Mouse (Mus musculus): ENCODE measurements around the gene Stoml1. TPM values are rescaled to one million over a fixed set of nuclear protein-coding genes. Genes with fewer than 3 reads are reported as not detected.

Stoml1 gene
- polyA plus RNA-seq, 1 experiment from 2014 or later = 144 TPM

DNA sequence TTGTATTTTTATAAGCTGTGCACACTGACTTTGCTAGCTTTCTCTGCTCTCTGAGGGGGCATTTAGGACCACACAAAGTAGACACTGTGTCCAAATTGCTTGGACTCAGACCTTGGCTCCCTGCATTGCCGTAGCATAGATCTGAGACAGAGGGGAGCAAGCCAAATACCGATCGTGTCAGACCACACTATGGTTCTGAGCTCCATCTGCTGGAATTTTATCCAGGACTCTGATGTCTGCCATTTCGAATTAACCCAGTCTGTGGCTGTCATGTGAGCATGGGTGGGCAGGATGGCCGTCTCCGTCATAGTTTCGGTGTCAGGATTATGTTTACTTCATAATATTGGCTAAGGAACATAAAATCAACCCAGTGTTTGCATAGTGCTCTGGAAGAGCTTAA, 30.5 kb downstream of the Stoml1 start:
- H3K4me3 ChIP-seq (ENCODE audit: low read depth, low read length) = no peak overlapping the region
- WGBS = 78% methylated on average over 7 of the region's 7 CpGs
- no peak overlapping the region for H3K4me2 ChIP-seq (ENCODE audit: low read length)
- no peak for ATAC-seq
- H3K27ac ChIP-seq (ENCODE audit: low read length) = no peak overlapping the region
- H3K27me3 ChIP-seq (ENCODE audit: control insufficient read depth, insufficient read depth, low read depth, low read length) = no peaks in the 10 kb centered on the region
- no peaks in the 10 kb centered on the region for H3K36me3 ChIP-seq (ENCODE audit: control insufficient read depth, insufficient read depth, low read length)
- H3K9ac ChIP-seq (ENCODE audit: low read depth, low read length) = no peak overlapping the region
- H3K9me3 ChIP-seq (replicated peaks; ENCODE audit: control insufficient read depth, low read length, poor library complexity, severe bottlenecking) = no peaks in the 10 kb centered on the region
- peaks cover 5% of the 10 kb centered on the region; the same call in 1 of the 2 replicates for H3K4me1 ChIP-seq (ENCODE audit: control insufficient read depth, insufficient read depth, low read length)

DNA sequence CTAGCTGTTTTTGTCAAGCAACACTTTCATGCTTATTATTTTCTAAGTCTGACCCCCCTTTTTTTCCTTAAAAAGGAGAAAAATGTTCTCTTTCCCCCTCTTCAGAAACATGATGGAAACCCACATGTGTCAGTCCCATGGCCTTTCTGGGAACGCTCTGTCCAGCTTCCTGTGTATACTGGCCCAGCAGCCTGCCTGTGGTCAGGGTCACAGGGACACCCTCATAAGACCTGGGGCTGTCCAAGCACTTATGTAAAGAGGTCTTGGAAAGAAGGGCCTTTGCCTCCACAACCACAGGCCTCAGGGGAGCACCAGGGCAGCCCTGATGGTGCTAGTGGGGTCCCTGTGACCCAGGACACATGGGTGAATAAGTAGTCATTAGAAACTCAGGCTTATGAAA, 36.1 kb downstream of the Stoml1 start:
- WGBS = 88% methylated on average over 1 of the region's 1 CpGs
- H3K4me1 ChIP-seq (ENCODE audit: control insufficient read depth, insufficient read depth, low read length) = no peaks in the 10 kb centered on the region
- no peak for ATAC-seq
- H3K4me3 ChIP-seq (ENCODE audit: low read depth, low read length) = no peak overlapping the region
- H3K9ac ChIP-seq (ENCODE audit: low read depth, low read length) = no peak overlapping the region
- H3K9me3 ChIP-seq (replicated peaks; ENCODE audit: control insufficient read depth, low read length, poor library complexity, severe bottlenecking) = no peaks in the 10 kb centered on the region
- H3K4me2 ChIP-seq (ENCODE audit: low read length) = no peak overlapping the region
- H3K36me3 ChIP-seq (ENCODE audit: control insufficient read depth, insufficient read depth, low read length) = no peaks in the 10 kb centered on the region
- H3K27me3 ChIP-seq (ENCODE audit: control insufficient read depth, insufficient read depth, low read depth, low read length) = no peaks in the 10 kb centered on the region
- H3K27ac ChIP-seq (ENCODE audit: low read length) = no peak overlapping the region

DNA sequence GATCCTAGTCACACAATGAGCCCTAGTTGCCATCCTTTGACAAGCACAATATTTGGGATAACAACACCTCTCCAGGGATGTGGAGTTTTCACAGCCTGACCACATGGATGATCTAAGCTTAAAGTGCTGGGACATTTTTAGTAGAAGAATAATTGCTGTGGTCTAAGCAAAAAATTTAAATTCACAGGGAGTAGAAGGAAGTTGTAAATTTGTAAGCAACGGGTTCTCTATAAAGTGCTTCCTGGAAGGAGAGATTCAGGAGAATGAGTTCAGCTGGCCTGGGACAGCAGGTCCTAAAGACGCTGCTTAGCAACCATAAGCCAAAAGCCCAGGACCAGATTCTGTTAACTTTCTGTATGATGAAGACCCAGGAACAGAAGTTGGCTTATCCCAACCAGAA, 36.9 kb downstream of the Stoml1 start:
- Histone ChIP-seq H3K27ac (ENCODE audit: low read length) (no peak overlapping the region), H3K36me3 (ENCODE audit: control insufficient read depth, insufficient read depth, low read length) (no peaks in the 10 kb centered on the region), H3K4me3 (ENCODE audit: low read depth, low read length) (no peak overlapping the region), H3K9ac (ENCODE audit: low read depth, low read length) (no peak overlapping the region), H3K4me1 (ENCODE audit: control insufficient read depth, insufficient read depth, low read length) (no peaks in the 10 kb centered on the region), H3K9me3 (replicated peaks; ENCODE audit: control insufficient read depth, low read length, poor library complexity, severe bottlenecking) (no peaks in the 10 kb centered on the region), H3K27me3 (ENCODE audit: control insufficient read depth, insufficient read depth, low read depth, low read length) (no peaks in the 10 kb centered on the region), H3K4me2 (ENCODE audit: low read length) (no peak overlapping the region)
- ATAC-seq = no peak
- 80% methylated on average over 2 of the region's 2 CpGs for WGBS

DNA sequence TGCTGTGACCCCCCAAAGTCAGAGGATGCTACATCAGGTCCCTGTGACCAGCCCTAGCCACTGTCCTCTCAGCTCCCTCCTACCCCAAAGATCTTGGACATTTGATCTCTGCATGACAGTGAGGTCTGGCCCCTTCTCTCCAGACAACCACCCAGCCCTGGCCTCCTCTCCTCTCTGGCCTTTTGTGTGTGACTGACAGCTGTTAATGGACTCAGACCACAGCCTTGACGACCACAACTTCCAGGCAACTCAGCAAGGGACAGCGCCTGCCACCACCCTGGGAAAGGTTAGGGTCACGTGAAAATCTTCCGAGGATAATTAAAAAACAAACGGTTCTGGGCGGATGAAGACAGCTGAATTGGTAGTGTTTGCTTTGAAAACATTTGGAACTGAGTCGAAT, 41.6 kb downstream of the Stoml1 start:
- H3K9me3 ChIP-seq (replicated peaks; ENCODE audit: control insufficient read depth, low read length, poor library complexity, severe bottlenecking) = no peaks in the 10 kb centered on the region
- no peaks in the 10 kb centered on the region for H3K27me3 ChIP-seq (ENCODE audit: control insufficient read depth, insufficient read depth, low read depth, low read length)
- 40% methylated on average over 7 of the region's 7 CpGs for WGBS
- H3K36me3 ChIP-seq (ENCODE audit: control insufficient read depth, insufficient read depth, low read length) = no peaks in the 10 kb centered on the region
- no peak overlapping the region for H3K9ac ChIP-seq (ENCODE audit: low read depth, low read length)
- no peak overlapping the region for H3K27ac ChIP-seq (ENCODE audit: low read length)
- no peaks in the 10 kb centered on the region for H3K4me1 ChIP-seq (ENCODE audit: control insufficient read depth, insufficient read depth, low read length)
- no peak overlapping the region for H3K4me3 ChIP-seq (ENCODE audit: low read depth, low read length)
- no peak for ATAC-seq
- no peak overlapping the region for H3K4me2 ChIP-seq (ENCODE audit: low read length)

DNA sequence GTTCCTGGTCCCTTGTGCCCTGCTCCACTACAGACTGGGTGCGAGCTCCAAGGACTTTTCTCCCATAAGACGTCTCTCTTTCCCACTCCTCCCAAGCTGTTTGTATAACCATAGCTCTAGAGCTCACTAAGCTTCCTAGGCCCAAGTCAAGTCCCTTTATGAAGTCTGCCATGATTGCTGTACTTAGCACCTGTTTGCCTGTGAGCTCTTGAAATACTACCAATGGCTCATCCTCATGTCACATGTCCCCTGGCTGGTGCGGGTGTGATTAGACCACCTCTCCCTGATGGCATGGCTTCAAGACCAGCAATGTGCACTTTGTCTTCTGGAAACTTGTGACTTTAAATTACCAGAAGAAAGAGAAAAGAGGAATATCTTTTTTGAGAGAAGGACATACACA, 42.4 kb downstream of the Stoml1 start:
- H3K27me3 ChIP-seq (ENCODE audit: control insufficient read depth, insufficient read depth, low read depth, low read length) = no peaks in the 10 kb centered on the region
- H3K4me2 ChIP-seq (ENCODE audit: low read length) = no peak overlapping the region
- 79% methylated on average over 3 of the region's 3 CpGs for WGBS
- ATAC-seq = no peak
- no peak overlapping the region for H3K4me3 ChIP-seq (ENCODE audit: low read depth, low read length)
- no peaks in the 10 kb centered on the region for H3K36me3 ChIP-seq (ENCODE audit: control insufficient read depth, insufficient read depth, low read length)
- H3K9me3 ChIP-seq (replicated peaks; ENCODE audit: control insufficient read depth, low read length, poor library complexity, severe bottlenecking) = no peaks in the 10 kb centered on the region
- H3K27ac ChIP-seq (ENCODE audit: low read length) = no peak overlapping the region
- H3K4me1 ChIP-seq (ENCODE audit: control insufficient read depth, insufficient read depth, low read length) = no peaks in the 10 kb centered on the region
- no peak overlapping the region for H3K9ac ChIP-seq (ENCODE audit: low read depth, low read length)

DNA sequence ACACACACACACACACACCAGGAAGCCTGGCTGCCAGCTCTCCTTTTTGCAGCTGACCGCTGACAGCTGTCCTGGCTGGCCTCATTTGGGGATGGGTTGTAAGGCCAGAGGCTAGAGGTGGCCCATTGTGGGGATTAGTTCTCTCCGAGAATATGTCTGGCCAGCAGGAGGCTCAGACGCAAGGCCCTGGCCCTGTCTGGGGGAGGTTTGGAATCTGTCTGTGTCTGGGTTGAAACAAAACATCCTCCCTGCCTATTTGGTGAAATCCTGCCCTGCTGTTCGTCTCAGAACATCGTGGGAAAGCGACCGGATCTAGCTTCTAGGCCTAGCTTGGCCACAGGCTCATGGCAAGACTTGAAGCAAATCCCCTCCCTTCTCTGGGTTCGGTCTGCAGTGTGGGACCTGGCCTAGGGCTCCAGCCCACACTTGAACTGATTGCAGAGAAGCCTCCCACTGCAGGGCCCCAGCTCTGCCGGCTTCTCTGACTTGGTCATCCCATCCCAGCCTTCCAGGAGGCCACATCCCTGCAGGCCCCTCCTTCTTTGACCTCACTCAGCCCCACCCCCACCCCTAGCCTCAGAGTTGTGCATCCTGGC, 42.9 kb downstream of the Stoml1 start:
- no peak for ATAC-seq
- Histone ChIP-seq H3K4me1 (ENCODE audit: control insufficient read depth, insufficient read depth, low read length) (no peaks in the 10 kb centered on the region), H3K36me3 (ENCODE audit: control insufficient read depth, insufficient read depth, low read length) (no peaks in the 10 kb centered on the region), H3K9me3 (replicated peaks; ENCODE audit: control insufficient read depth, low read length, poor library complexity, severe bottlenecking) (no peaks in the 10 kb centered on the region), H3K4me3 (ENCODE audit: low read depth, low read length) (no peak overlapping the region), H3K27ac (ENCODE audit: low read length) (0 out of 2 replicates have a peak overlapping the region, but pooled peaks have one; percentile 18), H3K9ac (ENCODE audit: low read depth, low read length) (no peak overlapping the region), H3K4me2 (ENCODE audit: low read length) (no peak overlapping the region), H3K27me3 (ENCODE audit: control insufficient read depth, insufficient read depth, low read depth, low read length) (no peaks in the 10 kb centered on the region)
- 18% methylated on average over 9 of the region's 9 CpGs for WGBS

DNA sequence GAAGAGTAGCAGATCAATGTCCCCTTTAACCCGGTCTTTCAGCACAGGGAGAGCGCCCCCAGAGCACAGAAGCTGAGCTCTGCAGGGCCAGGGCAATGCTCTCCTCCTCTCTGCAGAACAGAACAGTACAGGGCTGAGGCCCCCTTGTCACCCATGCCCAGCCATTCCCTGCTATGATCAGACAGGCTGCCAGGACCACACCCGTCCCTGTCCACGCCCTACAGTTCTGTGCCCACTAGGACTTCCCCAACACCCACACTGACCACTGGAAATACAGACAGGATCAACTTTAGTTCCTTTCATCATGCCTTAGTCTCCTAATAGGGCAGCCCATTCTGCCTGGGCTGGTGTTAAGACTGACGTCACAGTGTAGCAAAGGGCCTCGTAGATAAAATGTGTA, 44.1 kb downstream of the Stoml1 start:
- WGBS = 93% methylated on average over 6 of the region's 6 CpGs
- H3K4me1 ChIP-seq (ENCODE audit: control insufficient read depth, insufficient read depth, low read length) = no peaks in the 10 kb centered on the region
- no peak for ATAC-seq
- no peak overlapping the region for H3K27ac ChIP-seq (ENCODE audit: low read length)
- H3K9ac ChIP-seq (ENCODE audit: low read depth, low read length) = no peak overlapping the region
- no peak overlapping the region for H3K4me2 ChIP-seq (ENCODE audit: low read length)
- H3K36me3 ChIP-seq (ENCODE audit: control insufficient read depth, insufficient read depth, low read length) = no peaks in the 10 kb centered on the region
- H3K4me3 ChIP-seq (ENCODE audit: low read depth, low read length) = no peak overlapping the region
- no peaks in the 10 kb centered on the region for H3K27me3 ChIP-seq (ENCODE audit: control insufficient read depth, insufficient read depth, low read depth, low read length)
- H3K9me3 ChIP-seq (replicated peaks; ENCODE audit: control insufficient read depth, low read length, poor library complexity, severe bottlenecking) = no peaks in the 10 kb centered on the region

DNA sequence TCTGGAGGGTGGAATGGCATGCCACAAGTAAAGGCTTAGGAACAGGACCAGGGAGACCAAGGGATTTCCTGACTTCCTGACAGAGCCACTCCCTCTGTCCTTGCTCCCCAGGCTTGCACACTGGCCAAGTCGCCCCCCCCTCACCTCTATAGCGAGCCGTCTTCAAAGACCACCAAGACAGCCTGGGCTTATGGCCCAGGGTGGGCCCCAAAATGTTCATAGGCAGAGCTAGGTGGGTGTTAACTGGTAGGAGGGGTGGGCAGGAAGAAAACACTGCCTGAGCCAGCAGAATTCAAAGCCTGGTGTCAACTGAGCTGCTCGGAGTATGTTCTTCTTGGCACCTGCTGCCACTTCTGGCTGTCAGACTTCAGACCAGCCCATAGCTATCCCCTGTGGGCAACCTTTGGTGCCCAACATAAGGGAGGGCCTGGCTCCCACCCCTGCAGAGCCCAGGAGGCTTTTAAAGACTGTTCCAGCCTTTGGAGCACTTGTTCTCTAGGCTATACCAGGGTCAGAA, 45.1 kb downstream of the Stoml1 start:
- Histone ChIP-seq H3K27me3 (ENCODE audit: control insufficient read depth, insufficient read depth, low read depth, low read length) (no peaks in the 10 kb centered on the region), H3K9ac (ENCODE audit: low read depth, low read length) (no peak overlapping the region), H3K4me2 (ENCODE audit: low read length) (no peak overlapping the region), H3K9me3 (replicated peaks; ENCODE audit: control insufficient read depth, low read length, poor library complexity, severe bottlenecking) (no peaks in the 10 kb centered on the region), H3K27ac (ENCODE audit: low read length) (no peak overlapping the region), H3K4me1 (ENCODE audit: control insufficient read depth, insufficient read depth, low read length) (no peaks in the 10 kb centered on the region), H3K4me3 (ENCODE audit: low read depth, low read length) (no peak overlapping the region), H3K36me3 (ENCODE audit: control insufficient read depth, insufficient read depth, low read length) (no peaks in the 10 kb centered on the region)
- no peak for ATAC-seq
- WGBS = 77% methylated on average over 4 of the region's 4 CpGs

DNA sequence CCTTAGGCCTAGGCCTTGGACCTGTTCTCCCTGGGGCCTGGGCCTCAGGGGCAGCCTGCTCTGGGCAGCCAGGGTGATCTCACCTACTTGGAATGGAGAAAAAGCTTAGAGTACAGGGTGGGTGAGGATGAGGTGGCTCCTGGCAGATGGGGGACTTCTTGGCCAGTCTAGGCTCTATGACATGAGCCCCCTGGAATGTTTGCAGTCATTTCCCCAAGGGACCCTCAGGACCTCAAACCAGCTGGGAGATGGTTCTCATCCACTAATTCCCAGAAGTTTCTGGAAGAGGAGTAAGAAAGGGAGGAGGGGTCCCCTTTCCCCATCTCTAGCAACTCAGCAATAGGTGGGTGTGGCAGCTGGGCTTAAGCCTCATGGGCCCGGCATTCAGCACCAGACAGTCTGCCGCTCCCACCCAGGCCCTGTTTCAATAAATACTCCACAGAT, 46.4 kb downstream of the Stoml1 start:
- H3K27me3 ChIP-seq (ENCODE audit: control insufficient read depth, insufficient read depth, low read depth, low read length) = no peaks in the 10 kb centered on the region
- H3K36me3 ChIP-seq (ENCODE audit: control insufficient read depth, insufficient read depth, low read length) = no peaks in the 10 kb centered on the region
- no peak overlapping the region for H3K4me2 ChIP-seq (ENCODE audit: low read length)
- H3K27ac ChIP-seq (ENCODE audit: low read length) = no peak overlapping the region
- no peak for ATAC-seq
- peaks cover 6% of the 10 kb centered on the region; the same call in 1 of the 2 replicates for H3K4me1 ChIP-seq (ENCODE audit: control insufficient read depth, insufficient read depth, low read length)
- no peak overlapping the region for H3K9ac ChIP-seq (ENCODE audit: low read depth, low read length)
- 46% methylated on average over 2 of the region's 2 CpGs for WGBS
- no peaks in the 10 kb centered on the region for H3K9me3 ChIP-seq (replicated peaks; ENCODE audit: control insufficient read depth, low read length, poor library complexity, severe bottlenecking)
- no peak overlapping the region for H3K4me3 ChIP-seq (ENCODE audit: low read depth, low read length)
